Mouse (Mus musculus): Measurements from ENCODE around the gene Bclaf3. TPM values are rescaled to one million over a fixed set of nuclear protein-coding genes. Genes with fewer than 3 reads are reported as not detected.
"Not testable (repeated sequence)": the region's sequence is repeated elsewhere in the genome, so short reads cannot be mapped to it uniquely, and the experiment has no call there.

Gene Bclaf3
- 25.8 and 27.0 TPM in 2 replicates for polyA plus RNA-seq (2016; fragmentation: Nextera tagmentation; extraction: Ambion mirVana)

DNA sequence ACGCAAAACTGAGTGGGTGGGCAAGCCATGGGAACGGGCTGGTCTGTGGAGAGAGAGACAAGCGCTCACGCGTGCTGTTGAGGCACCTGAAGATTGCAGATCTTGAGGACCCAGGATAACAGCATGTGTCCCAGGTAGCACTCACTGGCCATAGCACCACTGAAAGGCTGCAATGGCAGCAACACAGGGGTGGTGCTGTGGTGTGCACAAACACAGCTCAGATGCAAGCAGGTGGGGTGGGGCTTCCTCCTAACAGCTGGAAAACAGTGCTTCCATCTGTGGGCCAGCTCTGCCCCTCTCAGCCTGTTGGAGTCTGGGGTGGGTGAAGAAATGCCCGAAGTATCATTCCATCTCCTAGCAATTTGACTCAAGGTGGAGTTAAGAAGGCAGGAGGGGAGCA lies at the start of gene Bclaf3:
Bclaf3 (plus strand) TSS at position 301 of the 400 bp plus-strand sequence.
- Histone ChIP-seq H3K9me3 (no peaks in the 10 kb centered on the region), H3K27me3 (no peaks in the 10 kb centered on the region), H3K36me3 (no peaks in the 10 kb centered on the region), H3K27ac (no peak within 1 kb of the TSS), H3K9ac (no peak within 1 kb of the TSS), H3K4me2 (replicated peaks) (no peak within 1 kb of the TSS), H3K4me1 (no peaks in the 10 kb centered on the region), H3K4me3 (no peak within 1 kb of the TSS)
- ATAC-seq (ENCODE audit: insufficient number of reproducible peaks, insufficient read depth, low FRiP score, low TSS enrichment), result no peak
- 82% methylated on average over 6 of the region's 6 CpGs for WGBS

DNA sequence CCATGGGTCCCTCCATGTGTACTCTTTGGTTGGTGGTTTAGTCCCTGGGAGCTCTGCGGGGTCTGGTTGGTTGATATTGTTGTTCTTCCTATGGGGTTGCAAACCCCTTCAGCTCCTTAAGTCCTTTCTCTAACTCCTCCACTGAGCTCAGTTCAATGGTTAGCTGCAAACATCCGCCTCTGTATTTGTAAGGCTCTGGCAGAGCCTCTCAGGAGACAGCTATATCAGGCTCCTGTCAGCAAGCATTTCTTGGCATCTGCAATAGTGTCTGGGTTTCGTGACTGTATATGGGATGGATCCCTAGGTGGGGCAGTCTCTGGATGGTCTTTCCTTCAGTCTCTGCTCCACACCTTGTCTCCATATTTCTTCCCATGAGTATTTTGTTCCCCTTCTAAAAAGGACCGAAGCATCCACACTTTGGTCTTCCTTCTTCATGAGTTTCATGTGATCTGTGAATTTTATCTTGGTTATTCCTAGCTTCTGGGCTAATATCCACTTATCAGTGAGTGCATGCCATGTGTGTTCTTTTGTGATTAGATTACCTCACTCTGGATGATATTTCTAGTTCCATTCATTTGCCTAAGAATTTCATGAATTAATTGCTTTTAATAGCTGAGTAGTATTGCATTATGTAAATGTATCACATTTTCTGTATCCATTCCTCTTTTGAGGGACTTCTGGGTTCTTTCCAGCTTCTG lies 48.1 kb upstream of the Bclaf3 start:
- H3K4me2 ChIP-seq (replicated peaks), result not testable (repeated sequence)
- WGBS, result 82% methylated on average over 4 of the region's 4 CpGs

DNA sequence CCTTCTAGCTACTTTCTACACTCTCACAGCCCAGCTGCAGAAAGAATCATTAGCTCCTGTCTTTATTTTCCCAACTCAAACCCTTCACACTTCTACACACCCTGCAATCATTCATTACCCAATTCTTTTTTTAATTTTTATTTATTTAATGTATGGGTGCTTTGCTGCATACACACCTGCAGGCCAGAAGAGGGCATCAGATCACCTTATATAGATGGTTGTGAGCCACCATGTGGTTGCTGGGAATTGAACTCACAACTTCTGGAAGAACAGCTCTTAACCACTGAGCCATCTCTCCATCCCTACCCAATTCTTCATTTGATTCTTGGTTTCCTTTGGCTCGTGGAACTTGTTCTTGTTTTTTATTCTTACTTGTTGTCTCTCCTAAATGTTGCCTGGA lies 42.2 kb upstream of the Bclaf3 start:
- 88% methylated on average over 1 of the region's 1 CpGs for WGBS

More for the DNA sequence above, 48.1 kb upstream of the Bclaf3 start:
- not testable (repeated sequence) for H3K36me3 ChIP-seq; ATAC-seq (ENCODE audit: insufficient number of reproducible peaks, insufficient read depth, low FRiP score, low TSS enrichment); H3K4me1 ChIP-seq; H3K9me3 ChIP-seq; H3K4me3 ChIP-seq; H3K27ac ChIP-seq; H3K9ac ChIP-seq; H3K27me3 ChIP-seq

DNA sequence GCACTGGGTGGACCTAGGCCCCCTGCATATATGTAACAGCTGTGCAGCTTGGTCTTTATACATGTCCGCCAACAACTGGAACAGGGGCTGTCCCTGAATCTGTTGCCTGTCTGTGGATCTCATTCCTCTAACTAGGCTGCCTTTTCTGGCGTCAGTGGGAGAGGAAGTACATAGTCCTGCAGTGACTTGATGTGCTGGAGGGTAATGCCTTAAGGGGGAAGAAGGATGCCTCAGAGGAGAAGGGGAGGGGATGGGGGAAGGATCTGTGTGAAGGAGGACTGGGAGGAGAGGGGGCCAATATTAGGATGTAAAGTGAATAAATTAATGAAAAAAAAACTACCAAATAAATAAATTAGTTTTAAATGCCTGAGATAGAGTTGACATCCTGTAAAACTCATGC lies 23.3 kb upstream of the Bclaf3 start:
- Histone ChIP-seq H3K36me3 (no peaks in the 10 kb centered on the region), H3K4me2 (replicated peaks) (no peak overlapping the region), H3K4me3 (no peak overlapping the region), H3K9me3 (no peaks in the 10 kb centered on the region), H3K9ac (no peak overlapping the region), H3K4me1 (no peaks in the 10 kb centered on the region), H3K27ac (no peak overlapping the region), H3K27me3 (no peaks in the 10 kb centered on the region)
- ATAC-seq (ENCODE audit: insufficient number of reproducible peaks, insufficient read depth, low FRiP score, low TSS enrichment), result no peak
- WGBS, result 45% methylated on average over 2 of the region's 2 CpGs

More for the DNA sequence above, 42.2 kb upstream of the Bclaf3 start:
- H3K9ac ChIP-seq, result no peak overlapping the region
- no peak overlapping the region for H3K4me3 ChIP-seq
- no peaks in the 10 kb centered on the region for H3K9me3 ChIP-seq
- H3K4me2 ChIP-seq (replicated peaks), result no peak overlapping the region
- no peak for ATAC-seq (ENCODE audit: insufficient number of reproducible peaks, insufficient read depth, low FRiP score, low TSS enrichment)
- H3K27ac ChIP-seq, result no peak overlapping the region
- no peaks in the 10 kb centered on the region for H3K4me1 ChIP-seq
- 0 out of 2 replicates have a peak, but pooled peaks cover 2% of the 10 kb centered on the region for H3K27me3 ChIP-seq
- no peaks in the 10 kb centered on the region for H3K36me3 ChIP-seq

DNA sequence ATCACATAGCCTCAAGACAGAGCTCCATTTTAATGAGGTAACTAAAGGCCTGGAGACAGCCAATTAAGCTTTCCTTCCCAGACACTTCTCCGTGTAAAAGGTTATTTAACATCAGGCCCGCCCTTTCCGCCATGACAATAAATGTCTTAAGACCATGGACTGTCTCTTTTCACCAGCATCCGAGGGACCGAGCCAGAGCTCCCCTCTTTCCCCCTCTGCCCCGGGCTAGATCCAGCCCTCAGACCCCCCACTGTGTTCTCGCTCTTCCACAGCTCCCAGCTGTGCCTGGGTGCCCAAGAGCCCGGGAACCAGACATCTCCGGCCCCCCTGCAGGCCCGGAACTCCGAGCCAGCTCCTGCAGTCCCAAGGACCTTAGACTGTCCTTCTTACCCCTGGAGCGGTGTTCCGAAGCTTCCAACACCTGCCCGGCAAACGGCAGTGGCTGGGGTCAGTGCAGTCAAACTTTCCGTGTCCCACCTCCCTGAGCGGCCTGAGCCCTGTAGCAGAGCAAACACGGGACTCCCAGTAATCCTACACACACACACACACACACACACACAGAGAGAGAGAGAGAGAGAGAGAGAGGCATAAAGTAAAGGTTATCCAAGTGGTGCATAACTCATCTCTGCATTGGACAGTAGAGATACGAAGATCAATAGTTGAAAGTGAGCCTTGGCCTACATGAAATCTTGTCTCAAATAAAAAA lies 18.0 kb upstream of the Bclaf3 start:
- H3K9me3 ChIP-seq, result no peaks in the 10 kb centered on the region
- no peaks in the 10 kb centered on the region for H3K27me3 ChIP-seq
- H3K36me3 ChIP-seq, result no peaks in the 10 kb centered on the region
- no peak overlapping the region for H3K9ac ChIP-seq
- ATAC-seq (ENCODE audit: insufficient number of reproducible peaks, insufficient read depth, low FRiP score, low TSS enrichment), result no peak
- WGBS, result 63% methylated on average over 19 of the region's 19 CpGs
- no peak overlapping the region for H3K4me2 ChIP-seq (replicated peaks)
- no peaks in the 10 kb centered on the region for H3K4me1 ChIP-seq
- H3K4me3 ChIP-seq, result no peak overlapping the region
- H3K27ac ChIP-seq, result no peak overlapping the region

DNA sequence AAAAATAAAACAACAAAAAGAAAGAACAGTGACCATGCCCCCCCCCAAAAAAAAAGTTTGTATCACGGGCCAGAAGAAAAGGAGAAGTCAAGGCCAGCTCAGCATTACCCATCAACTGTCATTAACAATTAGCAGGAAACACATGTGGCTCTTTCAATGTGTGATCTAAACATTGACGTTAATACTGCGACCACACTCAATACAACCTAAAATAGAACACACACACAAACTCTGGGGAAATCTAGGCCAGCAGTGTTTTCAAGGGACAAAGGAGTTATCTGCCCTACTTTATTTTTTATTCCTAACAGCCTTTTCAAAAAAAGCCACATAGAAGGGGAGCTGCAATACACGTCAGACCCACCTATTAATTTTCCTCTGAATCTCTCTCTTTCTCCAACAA lies 17.4 kb upstream of the Bclaf3 start:
- Histone ChIP-seq H3K9me3 (no peaks in the 10 kb centered on the region), H3K27me3 (no peaks in the 10 kb centered on the region), H3K9ac (no peak overlapping the region), H3K4me3 (no peak overlapping the region), H3K36me3 (no peaks in the 10 kb centered on the region), H3K4me2 (replicated peaks) (no peak overlapping the region), H3K4me1 (no peaks in the 10 kb centered on the region), H3K27ac (no peak overlapping the region)
- no peak for ATAC-seq (ENCODE audit: insufficient number of reproducible peaks, insufficient read depth, low FRiP score, low TSS enrichment)
- WGBS, result 75% methylated on average over 4 of the region's 4 CpGs

DNA sequence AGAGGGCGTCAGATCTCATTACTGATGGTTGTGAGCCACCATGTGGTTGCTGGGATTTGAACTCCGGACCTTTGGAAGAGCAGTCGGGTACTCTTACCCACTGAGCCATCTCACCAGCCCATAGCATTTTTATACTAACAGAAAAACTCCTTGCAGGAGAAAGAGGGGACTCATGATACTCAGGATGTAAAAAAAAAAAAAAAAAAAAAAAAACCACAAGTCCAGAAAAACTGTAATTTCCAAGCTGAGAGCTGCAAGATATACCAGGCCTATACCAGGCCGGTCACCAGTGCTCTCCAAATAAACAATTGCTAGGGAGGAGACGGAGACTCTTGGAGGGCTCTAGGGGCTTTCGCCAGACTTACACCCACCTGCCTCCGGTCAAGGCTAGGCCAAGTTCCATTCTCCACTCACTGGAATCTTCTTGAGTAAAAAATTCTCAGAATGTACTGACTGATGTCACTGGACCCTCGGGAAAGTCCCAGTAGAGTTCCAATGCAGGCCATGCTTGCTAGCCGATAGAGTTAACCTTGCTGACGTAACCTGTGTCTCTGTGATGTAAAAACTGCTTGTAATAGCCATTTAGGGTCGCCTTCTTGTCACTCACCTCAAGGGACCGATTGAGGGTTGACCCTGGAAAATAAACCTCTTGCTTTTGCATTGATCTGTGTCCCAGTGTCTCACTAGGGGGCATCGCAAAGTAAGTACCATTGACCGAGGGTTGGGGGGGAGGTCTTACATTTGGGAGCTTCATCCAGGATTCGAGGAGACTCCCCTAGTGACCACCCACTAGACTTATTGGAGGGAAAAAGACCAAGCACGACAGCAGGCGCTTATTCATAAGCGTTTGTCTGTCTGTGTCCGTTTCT lies 16.4 kb upstream of the Bclaf3 start:
- ATAC-seq (ENCODE audit: insufficient number of reproducible peaks, insufficient read depth, low FRiP score, low TSS enrichment), result no peak
- WGBS, result 80% methylated on average over 19 of the region's 19 CpGs

DNA sequence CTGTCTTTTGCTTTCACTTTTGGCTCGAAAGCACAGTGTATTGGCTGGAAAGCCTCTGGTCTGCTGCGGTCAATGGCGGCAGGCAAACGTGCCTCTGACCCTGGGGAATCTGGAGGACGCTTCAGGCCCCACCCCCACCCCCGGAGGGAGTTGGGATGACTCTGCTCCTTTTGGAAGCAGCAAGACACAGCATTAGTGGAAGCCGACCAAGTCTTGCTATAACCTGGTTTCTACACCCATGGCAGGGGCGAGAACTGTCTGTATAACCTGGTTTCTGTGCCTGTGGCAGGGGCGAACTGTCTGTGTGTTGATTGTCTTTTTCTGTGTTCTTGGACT lies 15.8 kb upstream of the Bclaf3 start:
- no peaks in the 10 kb centered on the region for H3K27me3 ChIP-seq
- no peak overlapping the region for H3K4me3 ChIP-seq
- no peak for ATAC-seq (ENCODE audit: insufficient number of reproducible peaks, insufficient read depth, low FRiP score, low TSS enrichment)
- H3K9ac ChIP-seq, result no peak overlapping the region
- no peak overlapping the region for H3K27ac ChIP-seq
- H3K4me1 ChIP-seq, result no peaks in the 10 kb centered on the region
- WGBS, result 71% methylated on average over 9 of the region's 9 CpGs
- H3K4me2 ChIP-seq (replicated peaks), result no peak overlapping the region
- H3K9me3 ChIP-seq, result no peaks in the 10 kb centered on the region
- no peaks in the 10 kb centered on the region for H3K36me3 ChIP-seq

More for the DNA sequence above, 16.4 kb upstream of the Bclaf3 start:
- no peak overlapping the region for H3K4me2 ChIP-seq (replicated peaks)
- no peaks in the 10 kb centered on the region for H3K4me1 ChIP-seq
- no peaks in the 10 kb centered on the region for H3K27me3 ChIP-seq
- H3K36me3 ChIP-seq, result no peaks in the 10 kb centered on the region
- H3K9me3 ChIP-seq, result no peaks in the 10 kb centered on the region
- H3K4me3 ChIP-seq, result no peak overlapping the region
- H3K9ac ChIP-seq, result no peak overlapping the region
- H3K27ac ChIP-seq, result no peak overlapping the region

DNA sequence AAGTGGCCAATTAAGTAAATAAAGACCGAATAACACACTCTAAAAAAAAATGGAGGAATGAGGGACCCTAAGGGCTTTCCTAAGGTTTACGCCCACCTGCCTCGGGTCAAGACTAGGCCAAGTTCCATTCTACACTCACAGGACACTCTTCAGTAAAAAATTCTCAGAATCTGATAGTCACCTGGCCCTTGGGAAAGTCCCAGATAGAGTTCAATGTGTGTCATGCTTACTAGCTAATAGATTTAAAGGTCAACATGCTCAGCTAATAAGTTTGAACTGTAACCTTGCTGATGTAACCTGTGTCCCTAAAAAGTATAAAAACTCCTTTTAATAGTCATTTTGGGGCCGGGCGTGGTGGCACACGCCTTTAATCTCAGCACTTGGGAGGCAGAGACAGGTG lies 10.9 kb upstream of the Bclaf3 start:
- Histone ChIP-seq H3K4me2 (replicated peaks) (no peak overlapping the region), H3K9me3 (no peaks in the 10 kb centered on the region), H3K4me3 (no peak overlapping the region), H3K27ac (no peak overlapping the region), H3K9ac (no peak overlapping the region), H3K4me1 (no peaks in the 10 kb centered on the region), H3K36me3 (no peaks in the 10 kb centered on the region), H3K27me3 (no peaks in the 10 kb centered on the region)
- WGBS, result 92% methylated on average over 6 of the region's 6 CpGs
- no peak for ATAC-seq (ENCODE audit: insufficient number of reproducible peaks, insufficient read depth, low FRiP score, low TSS enrichment)

DNA sequence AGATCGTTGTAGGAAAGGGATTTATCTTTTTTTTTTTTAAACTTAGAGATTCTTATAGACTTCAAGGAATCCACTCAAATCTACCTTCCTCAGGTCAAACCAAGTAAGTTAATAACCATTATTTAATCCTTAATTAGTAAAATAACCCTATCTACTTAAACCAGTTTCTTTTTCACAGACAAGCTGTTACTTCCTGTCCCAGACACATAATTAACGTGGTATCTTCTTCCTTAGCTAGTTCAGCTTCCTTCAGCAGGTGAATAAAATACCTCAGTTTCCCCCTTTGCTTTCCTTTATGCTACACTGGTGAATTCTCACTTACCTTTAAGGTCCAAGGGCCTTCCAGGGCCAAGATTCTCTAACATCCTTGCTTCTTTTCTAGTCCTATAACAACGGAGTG lies 4.7 kb upstream of the Bclaf3 start:
- no peak for ATAC-seq (ENCODE audit: insufficient number of reproducible peaks, insufficient read depth, low FRiP score, low TSS enrichment)
- H3K27ac ChIP-seq, result no peak overlapping the region
- no peak overlapping the region for H3K9ac ChIP-seq
- no peak overlapping the region for H3K4me2 ChIP-seq (replicated peaks)
- H3K4me3 ChIP-seq, result no peak overlapping the region
- H3K36me3 ChIP-seq, result no peaks in the 10 kb centered on the region
- H3K9me3 ChIP-seq, result no peaks in the 10 kb centered on the region
- WGBS, result 75% methylated on average over 3 of the region's 3 CpGs
- no peaks in the 10 kb centered on the region for H3K4me1 ChIP-seq
- H3K27me3 ChIP-seq, result no peaks in the 10 kb centered on the region

DNA sequence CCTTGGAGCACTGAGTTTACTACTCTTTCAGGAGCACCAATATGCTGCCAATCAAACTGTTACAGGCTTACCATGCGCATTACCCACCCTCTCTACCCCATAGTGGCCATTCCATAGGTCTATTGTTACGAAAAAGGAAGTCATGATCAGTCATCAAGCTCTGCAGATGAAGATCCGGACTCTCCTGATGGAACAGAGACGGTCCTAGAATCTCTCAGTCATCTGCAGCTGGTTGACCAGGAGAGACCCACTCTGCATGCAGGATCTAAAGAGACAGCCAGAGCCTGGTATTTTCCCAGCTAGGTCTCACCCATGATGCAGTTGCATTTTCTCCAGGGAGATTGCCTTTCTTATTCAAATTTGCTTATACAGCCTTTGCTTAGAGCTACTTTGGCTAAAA lies 3.8 kb upstream of the Bclaf3 start:
- Histone ChIP-seq H3K9ac (no peak overlapping the region), H3K27ac (no peak overlapping the region), H3K4me3 (no peak overlapping the region), H3K4me1 (no peaks in the 10 kb centered on the region), H3K36me3 (no peaks in the 10 kb centered on the region), H3K27me3 (no peaks in the 10 kb centered on the region), H3K4me2 (replicated peaks) (no peak overlapping the region), H3K9me3 (no peaks in the 10 kb centered on the region)
- ATAC-seq (ENCODE audit: insufficient number of reproducible peaks, insufficient read depth, low FRiP score, low TSS enrichment), result no peak
- WGBS, result 78% methylated on average over 4 of the region's 4 CpGs

Data from embryonic facial prominence, embryonic 12.5 days (tissue).